Mouse (Mus musculus): ENCODE results near the gene Kdm7a.

- TF ChIP-seq CTCF (conservative IDR thresholded peaks at IDR 0.05; ENCODE audit: low read length): no peak
- TF ChIP-seq POU5F1 (IDR thresholded peaks at IDR 0.05; ENCODE audit: borderline replicate concordance, low read length): no peak
- no peak for TF ChIP-seq NANOG (IDR thresholded peaks at IDR 0.05; ENCODE audit: borderline replicate concordance, low read length)
Measured at GRCm38 (mm10) chr6:39237887-39238286, 31.3 kb upstream of the Kdm7a start.
